Mouse (Mus musculus): ENCODE results near the gene Tspan13.

The Tspan13 gene

GRCm38 (mm10) chr12:36032419-36032818 is 9.9 kb downstream of the Tspan13 start:
- DNase-seq (ENCODE audit: low read depth, low spot score), result no peak

DNA sequence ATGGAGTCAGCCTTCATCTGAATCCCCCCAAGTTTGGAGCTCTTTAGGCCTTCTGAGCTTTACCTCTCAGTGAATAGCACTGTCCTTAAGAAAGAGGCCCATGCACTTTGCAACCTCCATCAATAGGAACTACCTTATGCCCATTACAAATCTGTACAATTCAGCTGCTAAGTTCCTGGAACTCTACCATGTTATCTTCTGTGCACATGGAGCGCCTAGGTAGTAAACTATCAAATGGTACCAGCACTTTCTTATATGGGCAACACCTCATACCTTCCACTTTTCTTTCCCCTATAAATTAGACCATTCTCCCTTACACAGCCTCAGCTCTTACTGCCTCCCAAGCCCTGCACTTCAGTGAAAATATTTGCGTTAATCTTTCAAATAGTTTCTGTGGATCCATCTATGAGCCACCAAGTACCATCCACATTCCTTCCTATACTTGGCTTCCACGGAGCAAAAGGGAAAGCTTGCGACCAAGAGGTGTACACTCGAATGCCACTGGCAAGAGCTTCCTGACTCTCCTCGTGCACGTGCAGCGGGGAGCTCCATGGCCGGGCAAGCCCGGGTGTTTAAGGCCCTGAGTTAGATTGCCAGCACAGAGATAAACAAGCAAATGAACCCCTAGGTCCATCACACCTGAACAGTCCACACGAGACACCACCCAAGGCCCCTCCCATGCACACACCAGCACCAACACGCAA is 11.5 kb downstream of the Tspan13 start:
- no peak for DNase-seq (ENCODE audit: low read depth, low spot score)

- no peak for DNase-seq (ENCODE audit: low read depth, low spot score)
Observed at GRCm38 (mm10) chr12:36029687-36030086, 12.6 kb downstream of the Tspan13 start.

GRCm38 (mm10) chr12:36028968-36029645 is 13.2 kb downstream of the Tspan13 start:
- DNase-seq (ENCODE audit: low read depth, low spot score), result no peak

DNA sequence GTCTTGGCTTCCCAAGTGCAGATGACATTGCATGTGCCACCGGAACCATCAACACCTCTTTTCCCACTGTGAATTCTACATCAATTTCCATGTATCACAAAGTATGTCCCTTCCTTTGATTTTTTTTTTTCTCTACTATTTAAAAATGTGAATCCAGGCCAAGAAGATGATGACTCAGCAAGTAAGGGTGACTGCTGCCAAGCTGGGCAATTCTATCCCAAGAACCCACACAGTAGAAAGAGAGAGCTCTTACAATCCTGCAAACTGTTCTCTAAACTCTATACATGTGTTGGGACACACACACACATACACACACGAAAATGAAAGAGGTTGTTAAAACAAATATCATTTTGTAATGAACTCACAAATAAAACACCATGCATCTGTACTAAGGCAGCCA is 15.1 kb downstream of the Tspan13 start:
- DNase-seq (ENCODE audit: low read depth, low spot score), result no peak

DNA sequence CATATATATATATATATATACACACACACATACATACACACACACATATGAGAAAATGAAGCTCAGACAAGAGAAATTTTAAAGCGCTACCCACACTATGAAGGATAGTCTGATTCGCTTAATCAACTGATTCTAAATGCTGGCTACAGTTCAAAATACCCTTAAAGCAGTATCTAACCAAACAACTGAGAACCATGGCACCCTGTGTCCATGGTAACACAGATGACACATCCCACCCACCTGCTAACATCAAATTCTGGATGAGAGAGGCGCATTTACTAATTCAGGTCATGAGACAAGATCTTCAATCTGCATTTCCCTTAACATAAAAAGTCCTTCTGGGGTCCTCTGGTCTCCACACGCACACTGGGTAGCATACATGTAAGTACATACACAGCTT is 16.2 kb downstream of the Tspan13 start:
- DNase-seq (ENCODE audit: low read depth, low spot score), result no peak

DNA sequence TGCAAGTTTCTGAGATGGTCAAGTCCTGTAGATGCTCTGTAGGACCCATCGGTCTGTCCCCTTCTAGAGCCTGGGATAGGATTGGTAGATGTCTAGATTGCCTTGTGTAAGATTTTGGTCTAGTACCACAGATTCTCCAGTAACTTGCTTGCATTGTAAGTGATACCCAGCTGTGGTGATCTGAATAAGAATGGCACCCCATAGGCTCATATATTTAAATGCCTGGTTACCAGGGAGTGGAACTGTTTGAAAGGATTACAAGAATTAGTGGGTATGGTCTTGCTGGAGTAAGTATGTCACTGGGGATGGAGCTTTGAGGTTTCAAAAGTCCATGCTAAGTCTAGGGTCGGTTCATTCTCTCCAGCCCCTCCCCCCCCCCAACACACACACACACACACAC is 21.6 kb downstream of the Tspan13 start:
- DNase-seq (ENCODE audit: low read depth, low spot score), result no peak

DNA sequence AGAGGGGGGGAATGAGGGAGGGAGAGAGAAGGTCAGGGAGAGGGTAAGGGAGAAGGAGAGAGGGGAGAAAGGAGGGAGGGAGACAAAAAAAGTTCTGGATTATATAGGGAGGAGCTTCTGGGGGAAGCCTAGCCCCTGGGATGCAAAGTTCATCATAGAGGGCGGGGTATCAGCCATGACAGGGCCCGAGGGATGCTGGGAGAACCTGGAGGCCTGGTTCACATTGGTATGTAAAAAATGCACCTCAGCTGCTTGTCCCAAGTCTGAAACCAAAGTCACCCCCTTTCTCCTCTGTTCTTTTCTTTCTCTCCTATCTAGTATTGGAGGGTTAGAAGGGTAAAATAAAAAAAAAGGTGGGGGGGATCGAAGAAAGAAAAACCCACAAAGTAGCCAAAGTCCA is 22.2 kb downstream of the Tspan13 start:
- no peak for DNase-seq (ENCODE audit: low read depth, low spot score)

DNA sequence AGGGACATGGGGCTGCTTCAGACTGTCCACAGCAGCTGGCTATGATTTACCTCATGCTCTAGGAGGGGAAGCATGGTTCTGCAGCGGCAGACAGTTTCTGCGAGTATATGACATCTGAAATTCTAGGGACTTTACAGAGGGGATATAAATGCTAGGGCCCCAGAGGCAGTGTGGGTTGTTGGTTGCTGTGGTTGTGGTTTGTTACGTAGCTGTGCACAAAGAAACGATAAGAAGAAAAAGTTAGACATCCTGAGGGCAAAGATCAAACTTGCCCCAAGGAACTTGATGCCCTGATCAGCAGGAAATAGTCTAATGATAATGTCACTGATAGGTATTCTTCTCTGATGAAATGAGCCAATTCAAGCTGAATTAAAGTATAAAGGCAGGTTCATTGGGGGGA is 22.7 kb downstream of the Tspan13 start:
- no peak for DNase-seq (ENCODE audit: low read depth, low spot score)

- DNase-seq (ENCODE audit: low read depth, low spot score), result no peak
Observed at GRCm38 (mm10) chr12:36017791-36018190, 24.5 kb downstream of the Tspan13 start.

GRCm38 (mm10) chr12:36013216-36013910 is 28.9 kb downstream of the Tspan13 start:
- DNase-seq (ENCODE audit: low read depth, low spot score), result no peak

GRCm38 (mm10) chr12:36008364-36009047 is 33.8 kb downstream of the Tspan13 start:
- no peak for DNase-seq (ENCODE audit: low read depth, low spot score)

- no peak for DNase-seq (ENCODE audit: low read depth, low spot score)
Observed at GRCm38 (mm10) chr12:36007581-36007980, 34.7 kb downstream of the Tspan13 start.

DNA sequence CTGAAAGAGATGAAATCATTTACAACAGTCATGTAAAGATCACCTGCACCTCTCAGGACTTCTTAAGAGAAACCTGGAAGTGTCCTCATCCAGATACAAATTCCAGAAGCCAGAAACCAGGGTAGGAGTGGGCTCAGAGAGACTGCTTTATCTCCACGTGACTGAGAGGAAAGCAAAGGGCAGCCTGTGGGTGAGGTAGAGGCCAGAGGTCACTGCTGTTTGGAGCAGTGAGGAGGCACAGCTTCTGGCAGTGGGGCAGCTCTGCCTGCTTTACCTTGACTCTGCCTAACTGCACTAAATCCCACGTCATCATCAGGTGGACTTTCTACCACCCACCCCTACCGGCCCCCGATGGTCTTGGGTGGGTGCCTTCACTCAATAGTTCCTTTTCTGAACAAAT is 37.6 kb downstream of the Tspan13 start:
- DNase-seq (ENCODE audit: low read depth, low spot score), result no peak

DNA sequence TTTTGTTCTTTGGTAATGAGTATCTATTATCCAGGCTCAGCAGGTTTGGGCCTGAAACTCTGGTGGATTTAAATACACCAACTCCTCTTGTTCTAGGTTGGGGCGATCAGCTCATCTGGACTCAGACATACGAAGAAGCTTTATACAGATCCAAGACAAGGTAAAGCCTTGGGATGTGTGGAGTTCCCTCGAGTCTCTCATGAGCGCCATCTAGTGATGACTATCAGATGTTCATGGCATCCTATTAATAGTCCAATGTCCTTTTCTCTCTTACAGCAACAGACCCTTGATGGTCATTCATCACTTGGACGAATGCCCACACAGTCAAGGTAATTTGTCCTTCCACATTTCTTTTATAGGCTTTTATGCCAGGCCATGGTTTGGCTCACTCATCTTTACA is 46.5 kb downstream of the Tspan13 start:
- DNase-seq (ENCODE audit: low read depth, low spot score), result no peak

- no peak for DNase-seq (ENCODE audit: low read depth, low spot score)
Observed at GRCm38 (mm10) chr12:35994098-35994497, 48.2 kb downstream of the Tspan13 start.

DNA sequence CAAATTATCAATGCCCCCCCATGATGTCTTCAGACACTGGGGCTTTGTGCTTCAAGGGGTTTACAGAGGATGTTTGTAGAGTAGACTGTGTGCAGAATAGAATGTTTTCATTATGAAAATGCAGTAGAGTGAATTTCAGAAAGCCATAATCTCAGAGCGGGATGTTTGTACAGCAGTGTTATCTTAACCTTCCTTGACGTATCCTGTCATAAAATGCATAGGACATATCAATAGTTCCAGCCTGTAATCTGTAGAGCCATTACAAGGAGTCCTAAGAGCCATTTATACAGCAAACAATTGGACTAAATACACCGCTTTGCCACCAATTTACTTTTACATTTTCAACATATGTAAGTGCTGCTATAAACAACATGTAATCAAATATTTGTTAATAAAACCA is 48.7 kb downstream of the Tspan13 start:
- DNase-seq (ENCODE audit: low read depth, low spot score), result no peak

- DNase-seq (ENCODE audit: low read depth, low spot score), result no peak
Observed at GRCm38 (mm10) chr12:35992711-35993110, 49.6 kb downstream of the Tspan13 start, which contains the start of gene Agr2. Agr2 (plus strand) TSS chr12:35992907.

GRCm38 (mm10) chr12:35984743-35985142 is 57.6 kb downstream of the Tspan13 start:
- DNase-seq (ENCODE audit: low read depth, low spot score), result no peak

GRCm38 (mm10) chr12:35983472-35983871 is 58.8 kb downstream of the Tspan13 start:
- no peak for DNase-seq (ENCODE audit: low read depth, low spot score)

DNA sequence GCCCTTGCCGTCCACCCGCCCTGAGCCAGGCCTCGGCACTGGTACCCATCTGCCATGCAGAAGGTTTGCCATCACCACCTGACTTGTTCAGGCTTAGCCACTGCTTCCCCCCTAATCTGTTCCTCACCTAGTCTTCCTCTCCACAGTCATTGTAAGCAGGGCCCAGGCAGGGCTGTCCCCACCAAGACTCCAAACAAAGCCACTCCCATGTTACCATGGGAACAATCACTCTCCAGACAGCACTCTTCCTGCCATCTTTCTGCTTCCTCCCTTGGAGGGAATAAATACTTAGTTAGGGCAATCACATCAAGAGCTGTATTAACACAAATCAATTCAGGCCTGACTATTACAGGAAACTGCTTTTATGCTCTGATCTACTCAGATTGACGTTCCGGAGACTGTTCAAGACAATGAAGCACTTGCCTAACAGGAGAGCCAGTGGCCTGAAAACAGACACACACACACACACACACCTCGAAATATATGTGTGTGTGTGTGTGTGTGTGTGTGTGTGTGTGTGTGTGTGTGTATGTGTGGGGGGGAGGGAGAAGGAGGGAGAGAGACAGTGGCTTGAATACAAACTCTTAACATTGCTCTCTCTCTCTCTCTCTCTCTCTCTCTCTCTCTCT is 60.5 kb downstream of the Tspan13 start:
- DNase-seq (ENCODE audit: low read depth, low spot score), result peak; percentile 22

- no peak for DNase-seq (ENCODE audit: low read depth, low spot score)
Observed at GRCm38 (mm10) chr12:35979625-35980024, 62.7 kb downstream of the Tspan13 start.
